Mouse (Mus musculus) kidney, adult 9 months (tissue): ENCODE measurements around the gene Slfn14.
"Not testable (repeated sequence)": the region's sequence is repeated elsewhere in the genome, so short reads cannot be mapped to it uniquely, and the experiment has no call there.

ENCODE experiments used
- DNase-seq: peaks from one replicate; pipeline ENCODE4 v3.0.0; 2022

The Slfn14 gene

DNA sequence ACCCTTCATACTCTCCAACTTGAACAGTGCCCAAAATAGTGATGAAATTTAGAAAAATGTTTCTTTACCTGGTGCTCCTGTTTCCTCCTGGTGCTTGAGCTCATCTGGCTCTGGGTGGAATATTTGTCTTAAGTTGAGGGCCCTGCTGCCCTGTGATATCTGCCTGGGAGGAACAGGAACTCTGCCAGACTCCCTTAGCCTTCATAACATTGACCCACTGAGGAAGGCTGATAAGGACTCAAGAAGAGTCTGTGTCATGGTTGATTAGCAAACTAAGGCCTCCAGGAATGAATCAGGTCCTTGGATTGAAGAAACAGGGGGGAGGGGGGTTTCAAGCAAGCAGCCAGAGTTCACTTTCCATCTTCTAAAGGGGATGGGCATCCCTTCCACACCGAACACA lies at the start of gene Slfn14:
TSS of gene Slfn14 (minus strand) at position 161 of the 400 bp plus-strand sequence.
- DNase-seq = no peak

DNA sequence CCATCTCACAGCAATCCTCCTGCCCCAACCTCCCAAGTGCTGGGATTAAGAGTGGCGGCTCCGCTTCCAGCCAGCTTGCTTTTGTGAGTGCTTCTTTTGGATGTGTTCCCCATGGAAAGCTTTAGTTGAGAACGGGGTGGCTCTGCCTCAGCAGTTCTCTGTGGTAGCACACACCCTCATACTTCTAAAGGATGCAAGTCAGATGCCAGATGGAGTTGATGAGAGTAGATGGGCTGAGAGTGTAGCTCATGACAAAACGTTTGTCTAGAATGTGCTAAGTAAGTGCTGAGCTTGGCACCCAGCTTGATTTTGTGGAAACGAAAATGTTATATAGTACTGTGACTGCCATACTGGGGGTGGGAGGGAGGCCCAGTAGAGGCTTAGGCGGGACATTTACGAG lies 49.3 kb upstream of the Slfn14 start:
- no peak for DNase-seq

GRCm38 (mm10) chr11:83327427-83327826 lies 40.9 kb upstream of the Slfn14 start:
- peak; percentile 62 for DNase-seq

- DNase-seq = not testable (repeated sequence)
Observed at GRCm38 (mm10) chr11:83326692-83327091, 40.2 kb upstream of the Slfn14 start.

DNA sequence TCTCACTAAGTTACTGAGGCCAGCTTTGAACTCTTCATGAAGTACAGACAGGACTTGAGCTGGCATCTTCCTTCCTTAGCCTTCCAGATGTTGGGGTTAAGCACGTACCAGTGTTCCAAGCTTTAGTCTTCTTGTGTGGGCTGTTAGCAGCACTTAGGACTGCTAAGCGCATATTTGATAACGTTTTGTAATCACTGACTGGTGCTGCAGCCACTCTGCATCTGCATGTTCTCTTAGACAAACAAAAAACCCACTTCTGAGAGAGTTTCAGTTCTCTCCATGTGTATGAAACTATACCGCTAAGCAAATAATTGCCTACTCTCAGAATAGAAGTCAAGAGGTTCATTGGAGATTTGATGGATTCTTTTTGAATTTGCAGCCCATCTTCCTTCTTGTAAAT lies 32.5 kb upstream of the Slfn14 start:
- DNase-seq = no peak

DNA sequence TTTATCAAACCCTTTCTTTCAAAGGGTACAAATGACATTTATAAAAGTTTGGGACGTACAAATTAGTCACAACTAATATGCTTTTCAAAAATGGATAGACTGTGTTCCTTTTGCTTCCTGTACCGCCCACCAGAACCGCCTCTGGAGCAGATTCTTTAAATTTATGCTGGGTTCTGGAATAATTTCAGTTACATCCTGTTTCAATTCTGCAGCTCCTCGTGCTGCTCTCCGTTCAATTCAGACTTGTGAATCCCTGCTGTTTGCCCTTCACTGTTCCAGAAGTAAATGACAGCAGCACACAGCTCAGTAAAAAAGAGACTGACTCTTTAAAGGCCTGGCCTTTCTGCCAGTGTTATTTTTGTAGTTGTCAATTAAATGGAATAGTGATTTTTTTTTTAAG lies 25.9 kb upstream of the Slfn14 start:
- DNase-seq = no peak

- DNase-seq = no peak
Observed at GRCm38 (mm10) chr11:83306700-83307253, 20.3 kb upstream of the Slfn14 start.

DNA sequence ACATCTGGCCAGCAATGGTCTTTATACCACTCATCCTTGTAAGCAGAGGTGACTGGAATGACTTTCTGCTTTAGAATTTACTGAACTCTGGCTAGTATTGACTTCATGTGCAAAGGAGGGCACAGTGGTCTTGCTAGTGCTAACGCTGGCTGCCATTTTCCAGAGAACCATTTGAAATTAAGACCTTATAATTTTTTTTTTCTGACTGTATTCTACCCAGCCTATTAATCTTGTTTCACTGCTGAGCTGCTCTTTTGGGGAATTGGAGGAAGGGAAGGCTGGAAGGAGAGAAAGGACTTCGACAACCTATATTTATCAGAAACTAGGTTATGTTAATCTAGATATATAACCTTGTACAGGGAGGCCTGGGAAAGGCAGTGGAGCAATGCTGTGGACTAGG lies 18.0 kb upstream of the Slfn14 start:
- DNase-seq = no peak

DNA sequence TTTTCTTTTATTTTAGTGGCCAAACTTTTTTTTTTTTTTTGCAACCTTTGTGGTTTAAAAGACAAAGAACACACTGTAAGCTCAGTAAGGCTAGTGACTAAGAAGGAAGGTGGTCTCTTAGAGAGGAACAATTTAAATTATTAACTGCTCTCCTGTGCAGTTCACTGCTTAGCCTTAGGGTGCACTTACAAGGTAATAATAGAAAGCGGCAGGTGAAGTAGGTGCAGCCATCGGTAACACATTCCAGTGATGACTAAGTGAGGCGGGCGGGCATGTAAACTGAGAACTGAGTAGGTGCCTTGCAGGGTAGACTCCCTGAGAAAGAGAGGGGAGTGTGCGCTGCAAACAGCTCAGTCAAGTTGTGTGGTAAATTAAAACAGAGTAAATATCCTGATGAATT lies 17.2 kb upstream of the Slfn14 start:
- DNase-seq = peak; percentile 35

- DNase-seq = peak; percentile 96
Observed at GRCm38 (mm10) chr11:83302526-83303251, 16.2 kb upstream of the Slfn14 start, which contains the start of gene Pex12. Gene Pex12 (minus strand): TSS chr11:83302586.

DNA sequence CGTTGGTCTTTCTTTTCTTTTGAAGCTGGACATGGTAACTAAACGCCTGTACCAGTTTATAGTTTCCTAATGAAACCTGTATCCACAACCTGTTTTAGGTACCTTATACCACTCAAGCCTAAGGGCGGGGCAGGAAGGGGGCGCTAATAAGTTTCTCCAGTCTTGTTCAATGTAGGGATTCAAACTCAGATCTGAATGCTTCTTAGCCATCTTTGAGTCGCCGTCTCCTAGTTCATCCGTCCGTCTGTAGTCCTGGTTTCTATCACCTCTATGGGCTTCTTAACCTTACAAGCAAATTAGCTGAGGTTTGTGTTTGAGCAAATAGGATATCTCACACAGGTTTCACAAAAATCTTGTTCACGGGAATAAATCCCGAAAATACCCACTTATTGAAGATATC lies 15.6 kb upstream of the Slfn14 start:
- DNase-seq = no peak

DNA sequence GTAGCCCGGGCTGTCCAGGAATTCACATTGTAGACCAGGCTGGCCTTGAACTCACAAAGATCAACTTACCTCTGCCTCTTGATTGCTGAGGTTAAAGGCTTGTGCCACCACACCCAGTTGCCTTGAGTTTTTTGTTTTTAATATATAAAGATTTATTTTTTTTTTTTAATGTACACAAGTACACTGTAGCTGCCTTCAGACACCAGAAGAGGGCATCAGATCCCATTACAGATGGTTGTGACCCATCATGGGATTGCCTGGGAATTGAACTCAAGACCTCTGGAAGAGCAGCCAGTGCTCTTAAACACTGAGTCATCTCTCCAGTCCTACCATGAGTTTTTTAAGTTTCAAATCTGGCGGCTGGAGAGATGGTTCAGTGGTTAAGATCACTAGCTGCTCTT lies 14.9 kb upstream of the Slfn14 start:
- DNase-seq = no peak

DNA sequence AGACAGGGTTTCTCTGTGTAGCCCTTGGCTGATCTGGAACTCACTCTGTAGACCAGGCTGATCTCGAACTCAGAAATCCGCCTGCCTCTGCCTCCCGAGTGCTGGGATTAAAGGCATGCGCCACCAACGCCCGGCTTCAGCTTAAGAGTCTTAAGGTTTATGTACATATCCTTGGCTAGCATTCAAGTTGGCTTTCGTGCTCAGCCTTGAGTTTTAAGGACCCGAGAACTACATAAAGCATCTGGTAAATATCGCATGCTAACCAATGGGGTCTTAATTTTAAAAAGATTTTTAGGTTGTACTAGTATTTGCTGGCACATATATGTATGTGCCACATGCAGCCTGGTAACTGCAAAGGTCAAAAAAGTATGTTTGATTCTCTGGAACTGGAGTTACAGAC lies 13.2 kb upstream of the Slfn14 start:
- peak; percentile 19 for DNase-seq

DNA sequence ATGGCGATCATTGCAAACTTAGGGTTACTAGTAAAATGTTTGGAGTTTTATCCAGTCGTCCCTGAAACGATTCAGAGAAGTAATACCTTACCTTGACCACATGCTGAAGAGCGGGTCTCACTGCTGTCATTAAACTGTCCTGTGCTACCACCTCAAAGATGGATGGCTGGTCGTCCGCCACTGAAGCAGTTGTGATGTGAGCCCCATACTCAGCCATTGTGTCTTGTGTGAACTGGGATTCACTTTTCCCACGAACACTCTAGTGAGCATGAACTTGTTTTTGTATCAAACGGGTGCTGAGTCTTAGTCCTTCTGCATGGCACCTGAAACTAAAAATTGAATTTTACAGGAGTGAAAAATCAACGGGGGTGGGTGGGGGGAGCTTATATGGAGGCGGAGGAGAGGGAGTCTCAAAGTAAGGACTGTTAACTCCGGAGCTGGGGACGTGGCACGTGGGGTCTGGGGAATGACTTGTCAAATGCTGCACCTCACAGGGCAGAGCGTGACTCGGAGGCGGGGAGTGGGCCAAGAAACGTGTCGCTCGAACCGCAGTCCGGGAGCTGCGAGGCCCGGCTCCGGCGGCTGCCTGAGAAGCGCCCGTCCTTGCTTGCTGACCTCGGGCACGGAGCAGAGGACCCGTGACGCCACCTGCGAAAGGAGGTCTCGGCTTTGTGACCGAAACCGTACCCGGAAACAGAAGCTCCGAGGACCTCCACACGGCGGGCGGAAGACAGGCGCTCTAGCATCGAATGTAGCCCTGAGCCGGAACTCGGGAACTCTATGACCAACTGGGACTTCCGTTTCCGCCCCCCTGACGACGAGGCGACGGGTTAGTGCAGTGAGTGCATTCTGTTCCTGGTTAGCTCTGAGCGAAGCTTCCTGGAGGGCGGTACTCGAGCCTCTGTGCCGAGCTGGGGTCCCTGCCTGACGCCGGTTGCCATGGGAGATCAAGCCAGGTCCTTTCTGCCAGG lies 12.0 kb upstream of the Slfn14 start, which contains the start of gene Ap2b1:
TSS of gene Ap2b1 (plus strand) at position 800 of the 971 bp plus-strand sequence.
- DNase-seq = peak; percentile 97

DNA sequence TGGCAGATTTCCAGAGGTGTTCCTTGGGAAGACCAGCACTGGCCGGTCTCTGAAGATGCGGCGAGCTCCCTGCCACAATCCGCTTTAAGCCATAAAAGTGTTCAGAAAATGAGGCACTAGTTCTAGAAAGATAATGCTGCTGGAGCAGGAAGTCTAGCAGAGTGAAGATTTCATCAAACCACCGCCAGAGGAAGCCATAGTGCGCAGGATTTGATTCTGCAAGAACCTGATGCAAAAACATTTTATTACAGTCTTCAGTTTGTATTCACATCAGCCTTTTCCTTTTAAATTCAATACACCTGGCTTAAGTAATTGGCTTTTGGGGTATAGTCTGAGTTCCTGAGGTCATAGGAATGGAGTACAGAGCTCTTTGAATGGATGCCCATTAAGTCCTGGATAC lies 11.3 kb upstream of the Slfn14 start:
- DNase-seq = no peak

GRCm38 (mm10) chr11:83294133-83294532 lies 7.6 kb upstream of the Slfn14 start:
- DNase-seq = no peak

GRCm38 (mm10) chr11:83293182-83293581 lies 6.7 kb upstream of the Slfn14 start:
- no peak for DNase-seq

GRCm38 (mm10) chr11:83292251-83292587 lies 5.7 kb upstream of the Slfn14 start:
- no peak for DNase-seq

GRCm38 (mm10) chr11:83291375-83292250 lies 5.1 kb upstream of the Slfn14 start:
- peak; percentile 97 for DNase-seq

- no peak for DNase-seq
Observed at GRCm38 (mm10) chr11:83289633-83290032, 3.1 kb upstream of the Slfn14 start.

- DNase-seq = no peak
Observed at GRCm38 (mm10) chr11:83289036-83289435, 2.5 kb upstream of the Slfn14 start.

GRCm38 (mm10) chr11:83285627-83286026 lies 899 bp downstream of the Slfn14 start:
- no peak for DNase-seq

GRCm38 (mm10) chr11:83282084-83282483 lies 4.4 kb downstream of the Slfn14 start:
- DNase-seq = no peak
